Mouse (Mus musculus): ENCODE data around the gene Fut1. TPM values are rescaled to one million over a fixed set of nuclear protein-coding genes. Genes with fewer than 3 reads are reported as not detected.

The Fut1 gene
- polyA plus RNA-seq, 1 experiment: 0.04 TPM

GRCm38 (mm10) chr7:45642083-45642482, 25.0 kb downstream of the Fut1 start:
- Histone ChIP-seq H3K4me3 (ENCODE audit: insufficient read depth, poor library complexity, severe bottlenecking) (no peak overlapping the region), H3K79me3 (ENCODE audit: low read depth) (no peaks in the 10 kb centered on the region)

GRCm38 (mm10) chr7:45642503-45643255, 25.6 kb downstream of the Fut1 start:
- Histone ChIP-seq H3K27me3 (ENCODE audit: control insufficient read depth, insufficient read depth, insufficient read length) (no peaks in the 10 kb centered on the region), H3K36me3 (ENCODE audit: control insufficient read depth, insufficient read depth) (no peaks in the 10 kb centered on the region), H3K4me3 (ENCODE audit: insufficient read depth, poor library complexity, severe bottlenecking) (no peak overlapping the region), H3K79me2 (ENCODE audit: control insufficient read depth, insufficient read depth) (no peaks in the 10 kb centered on the region), H3ac (ENCODE audit: control insufficient read depth, insufficient read length, low read depth) (no peak overlapping the region), H3K79me3 (ENCODE audit: low read depth) (no peaks in the 10 kb centered on the region)
- TF ChIP-seq MYOD1 (IDR thresholded peaks at IDR 0.05; ENCODE audit: control insufficient read depth, insufficient read length, low read depth) (peak; percentile 13), USF1 (IDR thresholded peaks at IDR 0.05; ENCODE audit: low read depth) (no peak)

More at GRCm38 (mm10) chr7:45642083-45642482, 25.0 kb downstream of the Fut1 start:
- TF ChIP-seq CTCF (IDR thresholded peaks at IDR 0.05; ENCODE audit: control insufficient read depth, insufficient read depth, insufficient read length) (no peak), FOSL1 (IDR thresholded peaks at IDR 0.05; ENCODE audit: insufficient read depth, low read length, poor library complexity, severe bottlenecking) (no peak), CEBPB (IDR thresholded peaks at IDR 0.05; ENCODE audit: low read depth) (no peak), MYOD1 (IDR thresholded peaks at IDR 0.05; ENCODE audit: control insufficient read depth, insufficient read length, low read depth) (no peak), USF1 (IDR thresholded peaks at IDR 0.05; ENCODE audit: low read depth) (no peak), MYOG (IDR thresholded peaks at IDR 0.05; ENCODE audit: control insufficient read depth, extremely low read depth, insufficient read length) (no peak)
- Histone ChIP-seq H3ac (ENCODE audit: control insufficient read depth, insufficient read length, low read depth) (no peak overlapping the region), H3K79me2 (ENCODE audit: control insufficient read depth, insufficient read depth) (no peaks in the 10 kb centered on the region), H3K27me3 (ENCODE audit: control insufficient read depth, insufficient read depth, insufficient read length) (no peaks in the 10 kb centered on the region), H3K36me3 (ENCODE audit: control insufficient read depth, insufficient read depth) (no peaks in the 10 kb centered on the region)

- H3K79me2 ChIP-seq (ENCODE audit: control insufficient read depth, insufficient read depth): no peaks in the 10 kb centered on the region
- H3K36me3 ChIP-seq (ENCODE audit: control insufficient read depth, insufficient read depth): no peaks in the 10 kb centered on the region
- no peak overlapping the region for H3K4me3 ChIP-seq (ENCODE audit: insufficient read depth, poor library complexity, severe bottlenecking)
- TF ChIP-seq USF1 (IDR thresholded peaks at IDR 0.05; ENCODE audit: low read depth): no peak
- no peak for TF ChIP-seq CTCF (IDR thresholded peaks at IDR 0.05; ENCODE audit: control insufficient read depth, insufficient read depth, insufficient read length)
- TF ChIP-seq MYOG (IDR thresholded peaks at IDR 0.05; ENCODE audit: control insufficient read depth, extremely low read depth, insufficient read length): no peak
- TF ChIP-seq MYOD1 (IDR thresholded peaks at IDR 0.05; ENCODE audit: control insufficient read depth, insufficient read length, low read depth): no peak
- no peak for TF ChIP-seq MAX (IDR thresholded peaks at IDR 0.05)
- TF ChIP-seq FOSL1 (IDR thresholded peaks at IDR 0.05; ENCODE audit: insufficient read depth, low read length, poor library complexity, severe bottlenecking): no peak
- H3ac ChIP-seq (ENCODE audit: control insufficient read depth, insufficient read length, low read depth): peak overlapping the region; percentile 41
- H3K79me3 ChIP-seq (ENCODE audit: low read depth): no peaks in the 10 kb centered on the region
- H3K27me3 ChIP-seq (ENCODE audit: control insufficient read depth, insufficient read depth, insufficient read length): no peaks in the 10 kb centered on the region
These were observed 26.5 kb downstream of the Fut1 start for GRCm38 (mm10) chr7:45643441-45644178.

GRCm38 (mm10) chr7:45644183-45644582, 27.1 kb downstream of the Fut1 start:
- Histone ChIP-seq H3K79me3 (ENCODE audit: low read depth) (no peaks in the 10 kb centered on the region), H3K4me3 (ENCODE audit: insufficient read depth, poor library complexity, severe bottlenecking) (no peak overlapping the region), H3ac (ENCODE audit: control insufficient read depth, insufficient read length, low read depth) (no peak overlapping the region), H3K36me3 (ENCODE audit: control insufficient read depth, insufficient read depth) (no peaks in the 10 kb centered on the region), H3K27me3 (ENCODE audit: control insufficient read depth, insufficient read depth, insufficient read length) (no peaks in the 10 kb centered on the region), H3K79me2 (ENCODE audit: control insufficient read depth, insufficient read depth) (no peaks in the 10 kb centered on the region)
- no peak for TF ChIP-seq CTCF (IDR thresholded peaks at IDR 0.05; ENCODE audit: control insufficient read depth, insufficient read depth, insufficient read length)
- TF ChIP-seq MYOG (IDR thresholded peaks at IDR 0.05; ENCODE audit: control insufficient read depth, extremely low read depth, insufficient read length): no peak
- no peak for TF ChIP-seq MAX (IDR thresholded peaks at IDR 0.05)
- no peak for TF ChIP-seq FOSL1 (IDR thresholded peaks at IDR 0.05; ENCODE audit: insufficient read depth, low read length, poor library complexity, severe bottlenecking)
- no peak for TF ChIP-seq CEBPB (IDR thresholded peaks at IDR 0.05; ENCODE audit: low read depth)
- no peak for TF ChIP-seq USF1 (IDR thresholded peaks at IDR 0.05; ENCODE audit: low read depth)
- TF ChIP-seq MYOD1 (IDR thresholded peaks at IDR 0.05; ENCODE audit: control insufficient read depth, insufficient read length, low read depth): no peak

GRCm38 (mm10) chr7:45644872-45645590, 27.9 kb downstream of the Fut1 start:
- Histone ChIP-seq H3K36me3 (ENCODE audit: control insufficient read depth, insufficient read depth) (no peaks in the 10 kb centered on the region), H3K4me3 (ENCODE audit: insufficient read depth, poor library complexity, severe bottlenecking) (no peak overlapping the region), H3K79me3 (ENCODE audit: low read depth) (no peaks in the 10 kb centered on the region), H3K79me2 (ENCODE audit: control insufficient read depth, insufficient read depth) (no peaks in the 10 kb centered on the region), H3K27me3 (ENCODE audit: control insufficient read depth, insufficient read depth, insufficient read length) (no peaks in the 10 kb centered on the region), H3ac (ENCODE audit: control insufficient read depth, insufficient read length, low read depth) (no peak overlapping the region)
- TF ChIP-seq CTCF (IDR thresholded peaks at IDR 0.05; ENCODE audit: control insufficient read depth, insufficient read depth, insufficient read length) (no peak), USF1 (IDR thresholded peaks at IDR 0.05; ENCODE audit: low read depth) (no peak), MYOD1 (IDR thresholded peaks at IDR 0.05; ENCODE audit: control insufficient read depth, insufficient read length, low read depth) (no peak), CEBPB (IDR thresholded peaks at IDR 0.05; ENCODE audit: low read depth) (no peak), FOSL1 (IDR thresholded peaks at IDR 0.05; ENCODE audit: insufficient read depth, low read length, poor library complexity, severe bottlenecking) (no peak), MAX (IDR thresholded peaks at IDR 0.05) (no peak), MYOG (IDR thresholded peaks at IDR 0.05; ENCODE audit: control insufficient read depth, extremely low read depth, insufficient read length) (no peak)
